Mouse (Mus musculus): ENCODE results near the gene Nxph1.
A peak's percentile ranks its signal among the peaks of the same experiment; 100 is the strongest.

Nxph1 gene

GRCm38 (mm10) chr6:8970576-8970975, 22.3 kb downstream of the Nxph1 start:
- DNase-seq: no peak

- DNase-seq: no peak
Measured at GRCm38 (mm10) chr6:8979237-8979871, 31.1 kb downstream of the Nxph1 start.

- DNase-seq: peak; percentile 2
Measured at GRCm38 (mm10) chr6:8996301-8996943, 48.2 kb downstream of the Nxph1 start.

GRCm38 (mm10) chr6:8997326-8997725, 49.1 kb downstream of the Nxph1 start:
- DNase-seq: no peak

GRCm38 (mm10) chr6:9002686-9003085, 54.5 kb downstream of the Nxph1 start:
- no peak for DNase-seq

GRCm38 (mm10) chr6:9026631-9027030, 78.4 kb downstream of the Nxph1 start:
- peak in 1 of 2 experiments; percentile 8 for DNase-seq

GRCm38 (mm10) chr6:9027146-9027545, 78.9 kb downstream of the Nxph1 start:
- DNase-seq: peak in 1 of 2 experiments; percentile 3

- no peak for DNase-seq
Measured at GRCm38 (mm10) chr6:9028501-9028900, 80.3 kb downstream of the Nxph1 start.

- DNase-seq: no peak
Measured at GRCm38 (mm10) chr6:9039286-9039685, 91.1 kb downstream of the Nxph1 start.

- DNase-seq: no peak
Measured at GRCm38 (mm10) chr6:9040991-9041390, 92.8 kb downstream of the Nxph1 start.

- DNase-seq: no peak
Measured at GRCm38 (mm10) chr6:9042391-9042790, 94.2 kb downstream of the Nxph1 start.

GRCm38 (mm10) chr6:9046815-9047214, 98.6 kb downstream of the Nxph1 start:
- no peak for DNase-seq

GRCm38 (mm10) chr6:9061261-9062105, 113.3 kb downstream of the Nxph1 start:
- peak in 1 of 2 experiments; percentile 39 for DNase-seq

- DNase-seq: no peak
Measured at GRCm38 (mm10) chr6:9066435-9066834, 118.2 kb downstream of the Nxph1 start.

GRCm38 (mm10) chr6:9069913-9070312, 121.7 kb downstream of the Nxph1 start:
- DNase-seq: no peak

GRCm38 (mm10) chr6:9076463-9076862, 128.2 kb downstream of the Nxph1 start:
- DNase-seq: peak in 1 of 2 experiments; percentile 21

- peak; percentile 28 for DNase-seq
Measured at GRCm38 (mm10) chr6:9077793-9078689, 129.8 kb downstream of the Nxph1 start.

GRCm38 (mm10) chr6:9083851-9084250, 135.6 kb downstream of the Nxph1 start:
- no peak for DNase-seq

- DNase-seq: no peak
Measured at GRCm38 (mm10) chr6:9097345-9097744, 149.1 kb downstream of the Nxph1 start.

GRCm38 (mm10) chr6:9107366-9107765, 159.1 kb downstream of the Nxph1 start:
- peak; percentile 13 to 28 for DNase-seq

- DNase-seq: no peak
Measured at GRCm38 (mm10) chr6:9119136-9119535, 170.9 kb downstream of the Nxph1 start.

- no peak for DNase-seq
Measured at GRCm38 (mm10) chr6:9124321-9124914, 176.2 kb downstream of the Nxph1 start.
